Mouse (Mus musculus): ENCODE measurements around the gene Ints2. TPM values are rescaled to one million over a fixed set of nuclear protein-coding genes. Genes with fewer than 3 reads are reported as not detected.
A peak's percentile ranks its signal among the peaks of the same experiment; 100 is the strongest.
"Not testable (repeated sequence)": the region's sequence is repeated elsewhere in the genome, so short reads cannot be mapped to it uniquely, and the experiment has no call there.

Gene Ints2
- polyA plus RNA-seq (2016; fragmentation: Nextera tagmentation; extraction: Ambion mirVana): 53.4 and 55.2 TPM in 2 replicates

- peak; percentile 93 for ATAC-seq (ENCODE audit: low FRiP score)
- WGBS: 8% methylated on average over 32 of the region's 32 CpGs
- no peaks in the 10 kb centered on the region for H3K27me3 ChIP-seq
- H3K4me3 ChIP-seq (replicated peaks): peak within 1 kb of the TSS; percentile 72
- H3K27ac ChIP-seq: peak within 1 kb of the TSS; percentile 68
- H3K9ac ChIP-seq: peak within 1 kb of the TSS; percentile 88
- H3K36me3 ChIP-seq (replicated peaks): peaks cover 6% of the 10 kb centered on the region; the same call in 1 of the 2 replicates
- peak within 1 kb of the TSS; percentile 76 for H3K4me2 ChIP-seq
- H3K9me3 ChIP-seq: no peaks in the 10 kb centered on the region
- peaks cover 15% of the 10 kb centered on the region for H3K4me1 ChIP-seq
Measured at GRCm38 (mm10) chr11:86257460-86258076, at the start of gene Ints2. Ints2 (minus strand) TSS chr11:86257575.

DNA sequence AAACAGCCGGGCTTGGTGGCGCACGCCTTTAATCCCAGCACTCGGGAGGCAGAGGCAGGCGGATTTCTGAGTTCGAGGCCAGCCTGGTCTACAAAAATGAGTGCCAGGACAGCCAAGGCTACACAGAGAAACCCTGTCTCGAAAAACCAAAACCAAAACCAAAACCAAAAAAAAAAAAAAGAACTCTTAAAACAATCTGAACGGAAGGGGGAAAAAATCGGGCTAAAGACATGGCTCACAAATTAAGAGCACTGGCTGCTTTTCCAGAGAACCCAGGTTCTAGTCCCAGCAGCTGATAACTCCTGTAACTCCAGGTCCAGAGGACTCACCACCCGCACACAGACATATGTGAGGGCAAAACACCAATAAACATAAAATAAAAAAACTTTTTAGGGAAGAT lies 34.8 kb upstream of the Ints2 start:
- H3K9me3 ChIP-seq: not testable (repeated sequence)

GRCm38 (mm10) chr11:86291714-86292113 lies 34.3 kb upstream of the Ints2 start:
- Histone ChIP-seq H3K36me3 (replicated peaks) (peaks cover 14% of the 10 kb centered on the region), H3K27me3 (no peaks in the 10 kb centered on the region), H3K4me2 (no peak overlapping the region), H3K9ac (no peak overlapping the region), H3K4me1 (no peaks in the 10 kb centered on the region), H3K4me3 (replicated peaks) (no peak overlapping the region), H3K27ac (no peak overlapping the region), H3K9me3 (no peaks in the 10 kb centered on the region)
- WGBS: 97% methylated on average over 6 of the region's 6 CpGs
- no peak for ATAC-seq (ENCODE audit: low FRiP score)

More for the DNA sequence above, 34.8 kb upstream of the Ints2 start:
- H3K4me3 ChIP-seq (replicated peaks); H3K27ac ChIP-seq; H3K4me2 ChIP-seq; H3K4me1 ChIP-seq; H3K27me3 ChIP-seq; H3K9ac ChIP-seq; ATAC-seq (ENCODE audit: low FRiP score): not testable (repeated sequence)
- 94% methylated on average over 10 of the region's 10 CpGs for WGBS
- peaks cover 17% of the 10 kb centered on the region for H3K36me3 ChIP-seq (replicated peaks)

- Histone ChIP-seq H3K27ac (no peak overlapping the region), H3K27me3 (no peaks in the 10 kb centered on the region), H3K4me1 (no peaks in the 10 kb centered on the region), H3K4me2 (no peak overlapping the region), H3K36me3 (replicated peaks) (peaks cover 66% of the 10 kb centered on the region), H3K4me3 (replicated peaks) (no peak overlapping the region), H3K9ac (no peak overlapping the region), H3K9me3 (no peaks in the 10 kb centered on the region)
- WGBS: 96% methylated on average over 8 of the region's 8 CpGs
- ATAC-seq (ENCODE audit: low FRiP score): no peak
Measured at GRCm38 (mm10) chr11:86285729-86286128, 28.4 kb upstream of the Ints2 start.

DNA sequence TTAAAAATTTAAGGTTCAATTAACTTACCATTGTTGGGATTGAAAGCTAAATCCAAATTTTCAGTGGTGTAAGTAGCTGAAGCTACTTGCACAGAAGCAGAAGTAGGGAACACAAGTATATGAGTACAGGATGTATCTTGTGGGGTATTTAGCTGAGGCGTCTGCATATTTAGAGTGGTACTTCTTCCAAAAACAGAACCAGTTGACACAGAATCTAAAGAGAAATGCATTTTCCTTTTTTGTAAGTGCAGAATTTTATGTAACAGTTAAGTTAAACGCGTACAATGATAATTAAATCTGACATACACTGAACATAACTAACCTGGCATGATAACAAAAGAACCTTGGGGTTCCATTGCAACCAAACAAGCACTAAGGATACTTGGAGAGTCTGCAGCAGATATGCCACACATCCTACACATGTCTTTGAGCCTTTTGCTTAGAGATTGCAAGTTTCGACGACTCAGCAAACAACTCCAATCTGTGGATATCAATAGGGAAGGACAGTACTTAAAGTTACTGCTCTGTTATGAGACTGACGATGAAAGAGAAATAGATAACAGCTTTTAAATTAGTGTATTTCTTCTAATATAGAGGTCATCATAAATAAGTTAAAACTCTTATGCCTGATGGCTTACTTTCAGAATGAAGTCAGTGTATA lies 21.2 kb upstream of the Ints2 start:
- no peak overlapping the region for H3K4me2 ChIP-seq
- no peak overlapping the region for H3K27ac ChIP-seq
- peaks cover 78% of the 10 kb centered on the region for H3K36me3 ChIP-seq (replicated peaks)
- no peaks in the 10 kb centered on the region for H3K27me3 ChIP-seq
- H3K4me3 ChIP-seq (replicated peaks): no peak overlapping the region
- WGBS: 96% methylated on average over 6 of the region's 6 CpGs
- H3K9ac ChIP-seq: no peak overlapping the region
- no peaks in the 10 kb centered on the region for H3K9me3 ChIP-seq
- no peak for ATAC-seq (ENCODE audit: low FRiP score)
- no peaks in the 10 kb centered on the region for H3K4me1 ChIP-seq

DNA sequence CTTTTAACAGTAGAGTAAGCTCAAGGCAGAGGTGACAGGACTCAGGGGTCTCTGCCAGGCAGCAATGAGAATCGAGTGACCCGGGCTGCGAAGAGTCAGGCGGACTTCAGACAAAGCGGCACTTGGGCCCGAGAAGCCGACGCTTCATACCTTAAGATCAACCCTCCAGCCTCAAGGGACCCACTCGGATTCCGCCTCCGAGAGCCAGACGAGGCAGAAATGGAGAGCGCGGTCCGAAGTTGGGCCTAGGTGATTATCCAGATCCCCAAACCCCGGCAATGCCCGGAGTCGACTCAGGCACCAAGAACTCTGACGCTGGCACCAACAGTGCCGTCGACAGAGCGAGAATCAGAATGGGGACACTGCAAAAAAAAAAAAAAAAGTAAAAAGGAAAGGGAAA lies 321 bp downstream of the Ints2 start:
- H3K36me3 ChIP-seq (replicated peaks): peaks cover 12% of the 10 kb centered on the region
- peaks cover 15% of the 10 kb centered on the region for H3K4me1 ChIP-seq
- no peak; the same call in 1 of the 2 replicates for ATAC-seq (ENCODE audit: low FRiP score)
- H3K9ac ChIP-seq: peak overlapping the region; percentile 88
- no peaks in the 10 kb centered on the region for H3K9me3 ChIP-seq
- 0% methylated on average over 21 of the region's 22 CpGs for WGBS
- H3K27me3 ChIP-seq: no peaks in the 10 kb centered on the region
- peak overlapping the region; percentile 72 for H3K4me3 ChIP-seq (replicated peaks)
- peak overlapping the region; percentile 76 for H3K4me2 ChIP-seq
- H3K27ac ChIP-seq: peak overlapping the region; percentile 68

GRCm38 (mm10) chr11:86253342-86253741 lies 4.0 kb downstream of the Ints2 start:
- Histone ChIP-seq H3K4me2 (no peak overlapping the region), H3K36me3 (replicated peaks) (peaks cover 40% of the 10 kb centered on the region), H3K9ac (no peak overlapping the region), H3K9me3 (no peaks in the 10 kb centered on the region), H3K4me3 (replicated peaks) (no peak overlapping the region), H3K27ac (no peak overlapping the region), H3K4me1 (peaks cover 15% of the 10 kb centered on the region), H3K27me3 (no peaks in the 10 kb centered on the region)
- ATAC-seq (ENCODE audit: low FRiP score): no peak
- 90% methylated on average over 1 of the region's 1 CpGs for WGBS

DNA sequence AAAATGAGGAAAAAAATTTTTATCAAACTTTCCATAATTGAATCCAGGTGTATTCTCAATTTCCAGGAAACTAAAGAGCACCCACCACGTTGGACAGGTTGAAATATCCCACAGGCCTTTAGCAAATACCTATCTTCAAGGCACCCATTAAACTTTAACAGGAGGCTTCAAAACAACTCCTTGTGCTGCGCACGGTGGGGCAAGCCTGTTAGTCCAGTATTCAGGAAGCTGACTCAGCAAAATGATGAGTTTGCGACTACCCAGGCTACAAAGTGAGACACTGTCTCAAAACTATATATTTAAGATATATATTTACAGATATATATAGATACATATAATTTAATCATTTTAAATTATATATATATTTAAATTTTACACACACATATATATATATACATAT lies 24.9 kb downstream of the Ints2 start:
- ATAC-seq (ENCODE audit: low FRiP score): no peak
- no peak overlapping the region for H3K27ac ChIP-seq
- WGBS: 94% methylated on average over 4 of the region's 4 CpGs
- no peaks in the 10 kb centered on the region for H3K4me1 ChIP-seq
- no peak overlapping the region for H3K4me3 ChIP-seq (replicated peaks)
- no peaks in the 10 kb centered on the region for H3K9me3 ChIP-seq
- no peak overlapping the region for H3K4me2 ChIP-seq
- peaks cover 59% of the 10 kb centered on the region for H3K36me3 ChIP-seq (replicated peaks)
- no peak overlapping the region for H3K9ac ChIP-seq
- no peaks in the 10 kb centered on the region for H3K27me3 ChIP-seq

DNA sequence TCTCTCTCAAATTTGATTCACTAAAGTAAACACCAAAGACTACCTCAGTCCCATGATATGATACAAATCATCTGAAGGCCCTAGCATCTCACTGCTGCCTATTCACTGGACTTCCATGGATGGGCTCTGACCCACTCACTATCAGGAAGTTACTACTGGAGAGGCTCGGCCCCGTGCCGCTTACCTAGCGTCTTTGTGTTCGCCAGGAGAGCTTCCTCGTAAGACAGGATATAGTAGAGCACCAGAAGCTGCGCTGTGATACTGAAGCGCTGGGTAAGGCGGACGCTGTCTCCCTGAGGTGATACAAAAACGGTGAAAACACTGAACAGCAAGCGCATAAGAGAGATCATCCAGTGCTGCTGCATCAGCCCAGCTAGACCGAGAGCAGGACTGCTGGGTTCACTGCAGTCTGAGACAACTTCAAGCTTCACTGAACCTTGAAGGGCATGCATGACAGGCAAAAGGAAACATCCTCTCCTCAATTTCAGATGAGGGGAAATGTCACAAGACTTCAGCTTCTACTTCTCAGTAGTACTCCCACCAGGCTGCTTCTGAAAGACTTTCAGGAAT lies 25.5 kb downstream of the Ints2 start:
- Histone ChIP-seq H3K4me1 (no peaks in the 10 kb centered on the region), H3K9ac (no peak overlapping the region), H3K27ac (no peak overlapping the region), H3K36me3 (replicated peaks) (peaks cover 58% of the 10 kb centered on the region), H3K4me3 (replicated peaks) (no peak overlapping the region), H3K9me3 (no peaks in the 10 kb centered on the region), H3K4me2 (no peak overlapping the region), H3K27me3 (no peaks in the 10 kb centered on the region)
- ATAC-seq (ENCODE audit: low FRiP score): no peak
- WGBS: 95% methylated on average over 13 of the region's 13 CpGs

- no peak overlapping the region for H3K9ac ChIP-seq
Measured at GRCm38 (mm10) chr11:86226646-86227180, 30.7 kb downstream of the Ints2 start.

DNA sequence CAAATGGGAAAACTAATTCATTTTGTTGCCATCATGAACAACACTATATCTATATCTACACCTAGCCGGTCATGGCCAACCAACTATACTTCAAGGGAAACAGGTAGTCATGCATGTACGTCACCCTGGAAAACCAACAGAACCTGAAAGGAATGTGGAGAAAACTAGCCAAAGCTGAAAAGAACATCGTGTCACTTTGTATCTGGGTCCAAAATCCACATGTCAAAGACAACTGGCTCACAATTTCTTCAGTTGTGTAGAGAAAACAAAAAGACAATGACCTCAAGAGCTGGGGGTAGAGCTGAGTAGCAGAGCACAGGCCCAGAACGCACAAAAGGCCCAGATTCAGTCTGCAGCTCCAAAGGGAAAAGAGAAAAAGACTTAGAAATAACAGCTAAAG lies 31.6 kb downstream of the Ints2 start:
- Histone ChIP-seq H3K27ac (no peak overlapping the region), H3K9ac (no peak overlapping the region), H3K4me2 (no peak overlapping the region), H3K4me3 (replicated peaks) (no peak overlapping the region), H3K27me3 (no peaks in the 10 kb centered on the region), H3K9me3 (no peaks in the 10 kb centered on the region), H3K4me1 (no peaks in the 10 kb centered on the region), H3K36me3 (replicated peaks) (peaks cover 68% of the 10 kb centered on the region)
- ATAC-seq (ENCODE audit: low FRiP score): no peak
- 92% methylated on average over 4 of the region's 4 CpGs for WGBS

More at GRCm38 (mm10) chr11:86226646-86227180, 30.7 kb downstream of the Ints2 start:
- Histone ChIP-seq H3K4me2 (no peak overlapping the region), H3K27me3 (no peaks in the 10 kb centered on the region), H3K27ac (no peak overlapping the region), H3K9me3 (no peaks in the 10 kb centered on the region), H3K4me3 (replicated peaks) (no peak overlapping the region), H3K36me3 (replicated peaks) (peaks cover 71% of the 10 kb centered on the region), H3K4me1 (no peaks in the 10 kb centered on the region)
- no peak for ATAC-seq (ENCODE audit: low FRiP score)
- 92% methylated on average over 8 of the region's 8 CpGs for WGBS

- no peaks in the 10 kb centered on the region for H3K27me3 ChIP-seq
- no peak overlapping the region for H3K27ac ChIP-seq
- H3K4me3 ChIP-seq (replicated peaks): no peak overlapping the region
- no peaks in the 10 kb centered on the region for H3K9me3 ChIP-seq
- peaks cover 65% of the 10 kb centered on the region for H3K36me3 ChIP-seq (replicated peaks)
- no peaks in the 10 kb centered on the region for H3K4me1 ChIP-seq
- WGBS: 79% methylated on average over 1 of the region's 1 CpGs
- no peak overlapping the region for H3K4me2 ChIP-seq
- H3K9ac ChIP-seq: no peak overlapping the region
- no peak for ATAC-seq (ENCODE audit: low FRiP score)
Measured at GRCm38 (mm10) chr11:86211803-86212202, 45.6 kb downstream of the Ints2 start.
